Mouse (Mus musculus) hindbrain, embryonic 11.5 days (tissue): ENCODE data around the gene Rhob. TPM values are rescaled to one million over a fixed set of nuclear protein-coding genes. Genes with fewer than 3 reads are reported as not detected.

Experiments
- ATAC-seq: fragments of 200-750 bp; cut with Nextera tagmentation; 2 replicates; pipeline ENCODE4 v1.8.0; 2017; ENCODE audit warnings: mild to moderate bottlenecking, moderate TSS enrichment, moderate library complexity; ENCODE audit not compliant: low FRiP score
- DNase-seq: peaks from one replicate; pipeline ENCODE4 v3.0.0-alpha.2; 2015; ENCODE audit warnings: low spot score
- H3K27ac ChIP-seq: fragments of 300-500 bp; sonication (generic); 2 replicates; pipeline ENCODE4 v1.5.1; 2014; ENCODE audit warnings: mild to moderate bottlenecking, low read depth, low read length
- H3K27me3 ChIP-seq: fragments of 300-500 bp; sonication (generic); 2 replicates; pipeline ENCODE4 v1.6.1; 2014; ENCODE audit warnings: mild to moderate bottlenecking, low read length, moderate library complexity, mixed read lengths; ENCODE audit not compliant: control insufficient read depth, insufficient read depth
- H3K36me3 ChIP-seq: fragments of 300-500 bp; sonication (generic); 2 replicates; pipeline ENCODE4 v1.6.1; 2014; ENCODE audit warnings: mild to moderate bottlenecking, low read length, moderate library complexity, mixed read lengths; ENCODE audit not compliant: control insufficient read depth, insufficient read depth
- H3K4me1 ChIP-seq: fragments of 300-500 bp; sonication (generic); replicated peaks from 2 replicates; pipeline ENCODE4 v1.6.1; 2014; ENCODE audit warnings: low read length, mixed read lengths; ENCODE audit not compliant: control insufficient read depth, insufficient read depth
- H3K4me2 ChIP-seq: fragments of 300-500 bp; sonication (generic); replicated peaks from 2 replicates; pipeline ENCODE4 v1.6.1; 2014; ENCODE audit warnings: mild to moderate bottlenecking, low read depth, low read length
- H3K4me3 ChIP-seq: fragments of 300-500 bp; sonication (generic); 2 replicates; pipeline ENCODE4 v1.5.1; 2014; ENCODE audit warnings: low read depth, low read length
- H3K9ac ChIP-seq: fragments of 300-500 bp; sonication (generic); 2 replicates; pipeline ENCODE4 v1.6.1; 2014; ENCODE audit warnings: low read depth, low read length
- H3K9me3 ChIP-seq: fragments of 300-500 bp; sonication (generic); 2 replicates; pipeline ENCODE4 v1.6.1; 2016; ENCODE audit warnings: low read length; ENCODE audit not compliant: control insufficient read depth
- WGBS: fragments of 180-500 bp; shearing (Covaris S2); extraction: QIAGEN DNeasy Blood & Tissue Kit; methylation state at CpG from one replicate; pipeline ENCODE4 v1.1.7; 2014; 5-methylcytosine and 5-hydroxymethylcytosine counted together
- polyA plus RNA-seq: library from polyadenylated mRNA; unstranded; fragments of >200 nt; fragmentation: Nextera tagmentation; extraction: Ambion mirVana; gene quantifications from 2 replicates; pipeline ENCODE4 v1.2.1, GENCODE M21; 2014

Gene Rhob
- polyA plus RNA-seq, 1 experiment from 2014 or later = 64.4 TPM

DNA sequence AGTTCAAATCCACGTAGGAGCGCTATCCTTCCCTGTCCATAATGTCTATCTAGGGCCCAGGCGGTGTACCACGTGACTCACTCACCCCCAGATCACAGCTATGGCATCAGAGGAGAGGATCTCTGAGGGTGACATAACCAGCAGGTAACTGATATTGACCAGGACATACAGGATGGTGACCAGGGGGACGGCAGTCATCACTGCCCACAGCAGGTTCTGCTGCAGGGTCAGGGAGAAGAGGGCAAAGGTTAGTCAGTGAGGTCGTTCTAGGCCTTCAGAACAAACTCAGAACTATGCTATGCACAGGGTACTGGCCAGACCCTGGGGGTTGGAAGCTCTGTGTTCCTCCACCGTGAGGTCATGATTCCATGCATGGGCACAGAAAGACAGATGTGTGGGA, 35.8 kb upstream of the Rhob start:
- ATAC-seq (no peak), DNase-seq (no peak)
- Histone ChIP-seq H3K4me1 (no peaks in the 10 kb centered on the region), H3K9ac (no peak overlapping the region), H3K36me3 (no peaks in the 10 kb centered on the region), H3K9me3 (no peaks in the 10 kb centered on the region), H3K27ac (no peak overlapping the region), H3K4me3 (no peak overlapping the region), H3K4me2 (no peak overlapping the region), H3K27me3 (no peaks in the 10 kb centered on the region)
- WGBS = 76% methylated on average over 7 of the region's 7 CpGs

DNA sequence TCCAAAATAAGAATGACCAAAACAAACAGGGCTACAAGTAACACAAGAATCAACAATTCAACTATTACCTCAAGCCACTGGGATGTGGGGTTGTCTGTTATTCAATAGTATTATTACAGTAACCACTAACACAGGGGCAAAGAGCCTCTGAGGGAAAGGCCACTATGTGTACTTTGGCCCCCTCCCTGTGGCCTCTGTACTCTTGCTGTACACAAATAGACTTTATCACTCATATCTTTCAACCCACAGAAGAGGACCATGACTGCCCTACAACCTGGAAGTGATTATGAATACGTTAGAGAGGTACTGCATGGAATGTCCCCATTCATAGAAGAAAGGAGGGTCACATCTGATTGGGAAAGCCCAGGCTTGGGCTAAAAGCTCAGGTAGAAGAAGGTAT, 35.1 kb upstream of the Rhob start:
- H3K9me3 ChIP-seq = no peaks in the 10 kb centered on the region
- ATAC-seq = no peak
- no peaks in the 10 kb centered on the region for H3K4me1 ChIP-seq
- no peak overlapping the region for H3K4me2 ChIP-seq
- no peak overlapping the region for H3K9ac ChIP-seq
- H3K36me3 ChIP-seq = no peaks in the 10 kb centered on the region
- no peak overlapping the region for H3K27ac ChIP-seq
- DNase-seq = no peak
- no peaks in the 10 kb centered on the region for H3K27me3 ChIP-seq
- H3K4me3 ChIP-seq = no peak overlapping the region
- 90% methylated on average over 1 of the region's 1 CpGs for WGBS

DNA sequence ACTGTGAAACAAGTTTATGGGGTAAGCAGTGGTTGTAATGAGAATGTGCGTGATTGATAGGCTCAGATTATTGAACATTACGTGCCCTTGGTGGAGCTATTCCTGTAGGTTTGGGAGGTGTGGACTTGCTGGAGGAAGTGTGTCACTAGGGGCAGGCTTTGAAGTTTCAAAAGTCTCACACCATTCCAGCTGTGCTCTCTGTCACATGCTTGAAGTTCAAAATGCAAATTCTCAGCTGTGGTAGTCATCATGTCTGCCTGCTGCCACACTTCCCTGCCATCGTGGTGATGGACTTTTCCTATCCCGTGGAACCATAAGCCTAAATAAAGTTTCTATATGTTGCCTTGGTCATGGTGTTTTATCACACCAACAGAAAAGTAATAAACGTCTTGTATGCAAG, 28.0 kb upstream of the Rhob start:
- WGBS = 82% methylated on average over 5 of the region's 5 CpGs
- DNase-seq (no peak), ATAC-seq (no peak)

DNA sequence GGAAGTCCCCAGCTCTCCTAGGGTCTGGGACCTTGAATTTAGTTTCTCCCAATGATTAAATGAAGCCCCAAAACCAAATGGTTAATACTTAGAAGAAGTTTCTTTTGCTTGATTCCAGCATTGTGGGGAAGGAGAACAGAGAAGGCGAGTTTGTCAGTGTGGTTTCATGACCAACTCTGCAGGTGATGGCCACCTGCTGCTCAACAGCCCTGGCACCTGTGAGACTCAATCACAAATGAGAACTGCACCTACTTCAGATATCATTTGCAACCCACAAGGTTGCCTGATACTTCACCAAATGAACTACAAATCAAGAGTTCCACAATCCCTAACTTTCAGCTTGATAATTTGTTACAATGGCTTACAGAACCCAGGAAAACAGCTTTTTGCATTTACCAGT, 27.4 kb upstream of the Rhob start:
- ATAC-seq = no peak
- WGBS = 76% methylated on average over 1 of the region's 1 CpGs
- no peak overlapping the region for H3K9ac ChIP-seq

More for the DNA sequence above, 28.0 kb upstream of the Rhob start:
- H3K4me2 ChIP-seq = no peak overlapping the region
- H3K4me3 ChIP-seq = no peak overlapping the region
- H3K4me1 ChIP-seq = no peaks in the 10 kb centered on the region
- no peak overlapping the region for H3K9ac ChIP-seq
- no peak overlapping the region for H3K27ac ChIP-seq
- H3K9me3 ChIP-seq = no peaks in the 10 kb centered on the region; the same call in 1 of the 2 replicates
- no peaks in the 10 kb centered on the region for H3K36me3 ChIP-seq
- H3K27me3 ChIP-seq = no peaks in the 10 kb centered on the region

DNA sequence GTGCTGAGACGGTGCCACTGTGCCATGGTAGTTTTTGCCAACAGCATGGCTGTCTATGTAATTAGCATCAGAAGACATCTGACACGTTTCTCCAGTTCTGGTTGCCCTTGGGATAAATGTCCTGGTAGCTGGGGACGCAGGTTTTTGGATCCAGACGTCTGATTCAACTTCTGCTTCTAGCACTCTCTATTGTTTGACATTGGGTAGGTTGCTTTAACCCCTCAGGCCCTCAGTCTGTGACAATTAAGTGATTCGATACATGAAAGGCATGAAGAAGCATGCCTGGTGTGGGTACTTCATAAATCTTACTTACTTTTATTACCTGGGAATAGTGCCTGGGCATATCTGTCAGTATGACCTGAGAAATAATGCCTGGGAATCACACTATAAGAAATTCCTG, 24.3 kb upstream of the Rhob start:
- H3K9me3 ChIP-seq = no peaks in the 10 kb centered on the region; the same call in 1 of the 2 replicates
- H3K4me1 ChIP-seq = no peaks in the 10 kb centered on the region
- no peaks in the 10 kb centered on the region for H3K36me3 ChIP-seq
- H3K27ac ChIP-seq = no peak overlapping the region
- DNase-seq = no peak
- H3K4me3 ChIP-seq = no peak overlapping the region
- no peaks in the 10 kb centered on the region for H3K27me3 ChIP-seq
- H3K4me2 ChIP-seq = no peak overlapping the region
- WGBS = 65% methylated on average over 5 of the region's 5 CpGs
- no peak overlapping the region for H3K9ac ChIP-seq
- ATAC-seq = no peak

More for the DNA sequence above, 27.4 kb upstream of the Rhob start:
- Histone ChIP-seq H3K27me3 (no peaks in the 10 kb centered on the region), H3K27ac (no peak overlapping the region), H3K36me3 (no peaks in the 10 kb centered on the region), H3K4me1 (no peaks in the 10 kb centered on the region), H3K9me3 (no peaks in the 10 kb centered on the region; the same call in 1 of the 2 replicates), H3K4me2 (no peak overlapping the region), H3K4me3 (no peak overlapping the region)
- no peak for DNase-seq

DNA sequence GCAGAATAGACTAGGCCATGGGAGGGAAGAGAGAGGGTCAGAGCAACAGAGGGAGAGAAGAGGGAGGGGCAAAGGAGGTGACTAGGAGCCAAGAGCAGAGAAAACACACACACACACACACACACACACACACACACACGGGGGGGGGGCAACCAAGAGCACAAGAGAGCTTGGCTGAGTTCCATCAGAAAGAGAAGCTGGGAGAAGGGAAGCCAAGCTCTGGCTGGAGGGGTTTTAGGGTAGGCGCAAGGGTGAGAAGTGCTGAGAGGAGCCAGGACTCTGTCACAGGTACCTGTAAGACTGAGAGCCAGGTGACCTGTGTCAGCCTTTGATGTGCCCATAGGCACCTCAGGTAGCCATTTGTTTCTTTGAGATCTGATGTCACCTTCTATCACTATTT, 22.9 kb upstream of the Rhob start:
- WGBS = 64% methylated on average over 2 of the region's 2 CpGs
- Histone ChIP-seq H3K4me1 (no peaks in the 10 kb centered on the region), H3K27ac (no peak overlapping the region), H3K27me3 (no peaks in the 10 kb centered on the region), H3K4me2 (no peak overlapping the region), H3K9ac (no peak overlapping the region), H3K9me3 (no peaks in the 10 kb centered on the region; the same call in 1 of the 2 replicates), H3K4me3 (no peak overlapping the region), H3K36me3 (no peaks in the 10 kb centered on the region)
- DNase-seq = no peak
- ATAC-seq = no peak

DNA sequence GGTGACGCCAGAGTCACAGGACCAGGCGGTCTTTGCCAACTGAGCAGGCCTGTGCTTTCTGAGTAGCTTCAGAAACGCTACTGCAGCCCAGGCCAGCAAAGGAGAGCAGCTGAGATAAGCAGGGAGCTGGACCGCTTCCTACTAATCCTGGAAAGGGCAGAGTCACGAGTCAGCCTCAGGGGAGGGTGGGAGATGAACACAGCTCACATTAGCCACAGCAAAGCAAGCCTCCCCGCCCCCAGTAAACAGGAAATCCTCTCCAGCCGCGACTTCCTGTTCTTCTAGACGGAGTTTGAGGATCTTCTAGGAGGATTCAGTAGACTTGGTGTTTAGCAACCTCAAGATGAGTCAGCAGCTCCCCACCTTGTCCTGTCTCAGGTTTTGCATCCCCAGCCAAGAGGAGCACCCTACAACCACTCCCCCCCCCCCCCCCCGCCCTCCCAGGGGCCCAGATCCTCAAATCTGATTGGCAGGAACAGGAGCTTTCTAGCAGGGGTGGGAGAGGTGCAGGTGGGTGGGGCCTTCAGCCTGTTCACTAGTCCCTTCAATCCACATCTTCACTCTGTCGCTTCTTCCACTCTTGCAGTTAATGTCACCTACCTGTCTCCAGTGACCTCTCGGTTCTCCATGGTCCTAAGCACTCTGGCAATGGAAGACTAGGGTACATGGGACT, 21.7 kb upstream of the Rhob start:
- Histone ChIP-seq H3K9ac (no peak overlapping the region), H3K27me3 (no peaks in the 10 kb centered on the region), H3K9me3 (no peaks in the 10 kb centered on the region; the same call in 1 of the 2 replicates), H3K27ac (no peak overlapping the region), H3K36me3 (no peaks in the 10 kb centered on the region), H3K4me2 (no peak overlapping the region), H3K4me1 (no peaks in the 10 kb centered on the region), H3K4me3 (no peak overlapping the region)
- DNase-seq (peak; percentile 12), ATAC-seq (no peak)
- WGBS = 66% methylated on average over 11 of the region's 12 CpGs

DNA sequence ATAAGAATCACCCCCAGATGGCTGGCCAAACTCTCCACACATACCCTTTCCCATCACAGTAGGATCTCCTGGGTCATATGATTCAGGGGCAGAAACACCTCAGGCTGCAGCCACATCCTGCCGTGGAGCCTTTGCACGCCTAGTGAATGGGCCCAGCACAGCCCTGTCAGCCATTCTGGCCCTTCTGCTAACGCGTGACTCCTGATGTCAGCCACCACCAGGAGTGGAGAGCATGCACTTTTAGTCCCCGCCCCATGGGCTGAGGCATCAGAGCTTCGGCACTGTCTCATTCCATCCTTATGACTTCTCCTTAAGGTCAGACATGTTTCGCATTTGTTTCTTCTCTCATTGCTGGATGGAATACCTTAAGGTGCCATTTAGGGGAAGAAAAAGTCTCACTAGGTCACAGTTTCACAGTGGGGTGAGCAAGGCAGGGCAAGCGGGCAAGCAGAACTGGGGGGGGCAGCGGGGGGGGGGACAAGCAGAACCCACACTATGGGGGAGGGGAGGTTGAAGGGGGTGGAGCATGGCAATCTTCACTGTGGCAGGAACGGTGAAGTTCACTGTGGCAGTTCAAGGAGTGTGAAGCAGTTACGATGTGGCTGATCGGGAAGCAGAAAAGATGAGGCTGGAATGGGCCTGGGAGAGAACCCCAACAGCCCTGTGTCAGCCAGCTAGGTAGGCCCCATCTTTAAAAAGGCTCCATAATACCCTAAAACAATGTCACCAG, 19.8 kb upstream of the Rhob start:
- 77% methylated on average over 11 of the region's 12 CpGs for WGBS
- DNase-seq (no peak), ATAC-seq (no peak)
- no peak overlapping the region for H3K4me2 ChIP-seq
- no peak overlapping the region for H3K4me3 ChIP-seq
- H3K27me3 ChIP-seq = no peaks in the 10 kb centered on the region
- H3K27ac ChIP-seq = no peak overlapping the region
- no peaks in the 10 kb centered on the region for H3K36me3 ChIP-seq
- no peaks in the 10 kb centered on the region for H3K4me1 ChIP-seq
- H3K9me3 ChIP-seq = no peaks in the 10 kb centered on the region; the same call in 1 of the 2 replicates
- no peak overlapping the region for H3K9ac ChIP-seq
